Mouse (Mus musculus): ENCODE results near the gene Gadd45gip1. TPM values are rescaled to one million over a fixed set of nuclear protein-coding genes. Genes with fewer than 3 reads are reported as not detected.

Gadd45gip1 gene
- total RNA-seq, 2 experiments from 2014 or later = 4.4 to 7.4 TPM

- peak; percentile 15; the same call in 1 of the 2 replicates for ATAC-seq (replicated peaks; ENCODE audit: low FRiP score, poor library complexity, severe bottlenecking)
Measured at GRCm38 (mm10) chr8:84845355-84846093, 14.2 kb downstream of the Gadd45gip1 start.

DNA sequence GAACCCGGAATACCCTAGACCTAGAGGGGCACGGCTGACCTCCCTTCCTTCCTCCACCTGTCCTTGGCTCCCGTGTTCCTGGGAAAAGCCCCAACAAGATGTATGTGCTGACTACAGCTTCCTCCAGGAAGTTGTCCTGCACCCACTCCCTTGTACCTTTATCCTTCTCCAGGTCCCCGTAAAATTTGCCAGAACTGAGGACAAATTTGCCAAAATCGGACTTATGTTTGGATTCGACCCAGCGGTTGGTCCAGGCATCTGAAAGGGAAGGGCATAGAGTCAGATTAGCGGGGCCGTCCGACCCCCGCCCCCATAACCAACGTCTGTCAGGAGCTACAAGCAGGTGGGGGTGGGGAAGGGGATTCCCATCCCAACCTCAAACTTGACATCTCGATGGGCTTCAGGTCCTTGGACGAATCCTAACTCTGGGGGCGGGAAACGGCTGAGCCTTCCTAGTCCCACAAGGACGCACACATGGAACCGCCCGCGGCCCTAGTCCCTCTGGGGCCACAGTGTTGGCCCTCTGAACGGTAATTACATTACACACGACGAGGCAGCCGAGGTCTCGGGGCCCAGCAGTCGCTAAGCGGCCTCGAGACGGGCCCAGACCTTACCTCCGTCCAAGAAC is 14.9 kb downstream of the Gadd45gip1 start:
- peak; percentile 9 for ATAC-seq (replicated peaks; ENCODE audit: low FRiP score, poor library complexity, severe bottlenecking)

DNA sequence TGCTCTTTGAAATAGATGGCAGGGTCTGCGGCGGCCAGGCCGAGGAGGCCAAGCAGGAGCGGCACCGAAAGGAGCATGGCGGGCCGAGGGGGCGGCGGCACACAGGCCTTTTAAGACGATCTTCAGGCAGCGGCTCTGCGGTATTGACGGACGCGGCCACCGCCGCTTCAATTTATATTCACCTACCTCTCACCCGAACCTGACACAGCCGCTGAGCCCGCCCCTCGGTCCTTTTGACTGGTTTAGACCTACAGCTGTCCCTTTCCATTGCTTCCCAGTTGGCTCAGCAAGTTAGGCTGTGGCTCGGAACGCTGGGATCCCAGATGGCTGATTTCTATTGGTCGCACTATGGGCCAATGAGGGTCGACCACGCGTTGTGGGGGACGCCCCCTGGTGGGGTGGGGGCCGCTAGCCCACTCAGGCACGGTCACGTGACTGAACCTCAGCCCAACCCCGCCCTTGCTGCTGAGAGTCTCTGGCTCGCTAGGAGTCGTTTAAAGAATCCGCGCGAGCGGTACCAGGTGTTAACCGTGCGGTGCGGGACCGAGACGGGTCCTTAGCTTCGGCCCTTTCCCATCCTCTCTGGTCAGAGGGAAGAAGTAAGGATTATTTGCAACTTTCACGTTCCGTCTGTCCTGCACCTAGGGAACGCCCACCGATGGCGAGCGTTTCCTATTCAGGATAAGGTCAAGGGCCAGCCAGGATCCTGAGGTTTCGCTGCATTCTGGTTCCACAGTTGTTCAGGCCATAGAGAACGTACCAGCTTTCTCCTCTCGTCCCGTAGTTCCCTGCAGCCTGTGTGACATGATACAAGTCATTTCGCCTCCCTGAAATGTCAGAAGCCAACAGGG is 15.6 kb downstream of the Gadd45gip1 start, which contains the start of gene Calr:
Calr (minus strand) TSS at position 213 of the 851 bp plus-strand sequence.
- peak; percentile 92 for ATAC-seq (replicated peaks; ENCODE audit: low FRiP score, poor library complexity, severe bottlenecking)

- ATAC-seq (replicated peaks; ENCODE audit: low FRiP score, poor library complexity, severe bottlenecking) = no peak
Measured at GRCm38 (mm10) chr8:84847684-84848435, 16.5 kb downstream of the Gadd45gip1 start.

GRCm38 (mm10) chr8:84856434-84856833 is 25.1 kb downstream of the Gadd45gip1 start:
- peak; percentile 30 for ATAC-seq (replicated peaks; ENCODE audit: low FRiP score, poor library complexity, severe bottlenecking)

- ATAC-seq (replicated peaks; ENCODE audit: low FRiP score, poor library complexity, severe bottlenecking) = peak; percentile 95
Measured at GRCm38 (mm10) chr8:84856864-84857441, 25.6 kb downstream of the Gadd45gip1 start, which contains the start of gene Farsa. Farsa (plus strand) TSS chr8:84856989.

DNA sequence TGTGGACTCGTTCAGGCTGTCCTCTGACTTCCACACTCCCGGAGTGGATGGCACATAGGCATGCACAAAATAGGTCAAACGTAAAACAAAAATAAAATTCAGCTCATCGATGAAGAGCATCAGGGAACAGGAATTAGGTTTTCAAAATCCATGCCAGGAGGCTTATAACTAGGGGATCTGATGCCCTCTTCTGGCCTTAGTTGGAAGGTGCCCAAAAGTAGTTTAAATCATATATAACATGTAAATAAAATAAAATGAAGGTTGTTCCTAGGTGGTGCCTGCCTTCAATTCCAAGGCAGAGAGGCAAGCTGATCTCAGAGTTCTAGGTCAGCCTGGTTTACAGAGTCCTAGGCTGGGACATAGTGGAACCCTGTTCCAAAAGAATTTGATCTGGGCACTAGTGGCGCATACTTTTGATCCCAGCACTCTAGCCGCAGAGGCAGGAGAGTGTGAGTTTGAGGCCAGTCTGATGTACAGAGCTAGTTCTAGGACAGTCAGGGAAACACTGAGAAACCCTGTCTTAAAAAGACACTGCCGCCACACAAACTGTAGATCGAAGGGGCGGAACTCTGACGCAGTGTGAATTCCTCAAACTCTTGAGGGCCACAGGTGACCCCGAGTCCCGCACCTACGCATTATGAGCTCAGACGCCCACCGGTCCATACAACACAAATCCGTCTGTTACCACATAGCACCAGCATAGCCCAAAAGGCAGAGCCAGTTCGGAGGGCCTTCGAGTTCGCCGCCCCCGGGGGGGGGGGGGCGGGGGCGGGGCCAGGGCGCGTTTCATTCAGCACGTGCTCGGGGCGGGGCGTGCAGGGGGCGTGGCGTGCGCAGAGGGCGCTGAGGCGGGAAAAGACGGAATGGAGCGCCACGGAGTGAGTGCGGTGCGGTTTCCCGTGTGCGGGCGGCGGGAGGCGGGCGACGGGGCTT is 40.3 kb downstream of the Gadd45gip1 start, which contains the start of gene Syce2:
Syce2 (plus strand) TSS at position 736 of the 933 bp plus-strand sequence.
- peak; percentile 75 for ATAC-seq (replicated peaks; ENCODE audit: low FRiP score, poor library complexity, severe bottlenecking)

GRCm38 (mm10) chr8:84872309-84872965 is 41.1 kb downstream of the Gadd45gip1 start:
- peak; percentile 73 for ATAC-seq (replicated peaks; ENCODE audit: low FRiP score, poor library complexity, severe bottlenecking)

DNA sequence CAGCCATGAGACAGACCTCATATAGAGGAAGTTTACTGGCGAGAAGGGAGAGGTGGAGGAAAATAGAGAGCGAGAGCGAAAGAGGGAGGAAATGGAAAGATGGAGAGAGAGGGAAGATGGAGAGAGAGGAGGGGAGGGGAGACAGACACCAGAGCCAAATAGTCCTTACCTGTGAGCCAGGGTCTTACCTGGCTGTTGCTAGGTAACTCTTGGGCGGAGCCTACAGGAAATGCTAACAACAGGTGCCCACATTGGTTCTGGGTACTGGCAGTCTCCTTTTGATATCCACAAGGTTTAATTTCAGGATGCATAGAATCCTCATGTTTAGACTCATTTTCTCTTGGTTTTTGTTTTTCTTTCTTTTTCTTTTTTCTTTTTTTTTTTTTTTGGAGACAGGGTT is 41.7 kb downstream of the Gadd45gip1 start:
- ATAC-seq (replicated peaks; ENCODE audit: low FRiP score, poor library complexity, severe bottlenecking) = no peak

DNA sequence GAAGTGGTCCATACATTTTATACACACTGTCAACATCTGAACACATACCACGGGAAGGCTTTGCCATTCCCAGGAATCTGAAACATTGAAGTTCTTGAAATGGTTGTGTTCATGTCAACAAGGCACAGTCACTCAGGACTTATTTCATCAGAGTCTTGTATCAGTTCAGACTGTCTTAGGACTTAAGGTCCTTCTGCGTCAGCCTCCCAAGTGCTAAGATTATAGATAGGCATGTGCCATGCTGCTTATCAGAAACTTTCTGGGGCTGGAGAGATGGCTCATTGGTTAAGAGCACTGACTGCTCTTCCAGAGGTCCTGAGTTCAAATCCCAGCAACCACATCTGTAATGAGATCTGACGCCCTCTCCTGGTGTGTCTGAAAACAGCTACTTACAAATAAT is 43.0 kb downstream of the Gadd45gip1 start:
- no peak for ATAC-seq (replicated peaks; ENCODE audit: low FRiP score, poor library complexity, severe bottlenecking)

GRCm38 (mm10) chr8:84877297-84878035 is 46.1 kb downstream of the Gadd45gip1 start:
- ATAC-seq (replicated peaks; ENCODE audit: low FRiP score, poor library complexity, severe bottlenecking) = no peak

GRCm38 (mm10) chr8:84878915-84879314 is 47.6 kb downstream of the Gadd45gip1 start:
- peak; percentile 68; the same call in 1 of the 2 replicates for ATAC-seq (replicated peaks; ENCODE audit: low FRiP score, poor library complexity, severe bottlenecking)

- ATAC-seq (replicated peaks; ENCODE audit: low FRiP score, poor library complexity, severe bottlenecking) = no peak
Measured at GRCm38 (mm10) chr8:84884728-84885127, 53.4 kb downstream of the Gadd45gip1 start.

Measured in erythroblast, adult 5-6 weeks (primary cell).